Mouse (Mus musculus): ENCODE results near the gene Adgrv1. TPM values are rescaled to one million over a fixed set of nuclear protein-coding genes. Genes with fewer than 3 reads are reported as not detected.
A peak's percentile ranks its signal among the peaks of the same experiment; 100 is the strongest.

Gene Adgrv1
- polyA plus RNA-seq, 1 experiment: 2.0 TPM

GRCm38 (mm10) chr13:81176820-81177219, 456.1 kb downstream of the Adgrv1 start:
- no peak for DNase-seq (ENCODE audit: extremely low spot score in 1 of 2, low spot score in 1 of 2)

- DNase-seq (ENCODE audit: extremely low spot score in 1 of 2, low spot score in 1 of 2): no peak
Measured at GRCm38 (mm10) chr13:81176071-81176470, 456.9 kb downstream of the Adgrv1 start.

DNA sequence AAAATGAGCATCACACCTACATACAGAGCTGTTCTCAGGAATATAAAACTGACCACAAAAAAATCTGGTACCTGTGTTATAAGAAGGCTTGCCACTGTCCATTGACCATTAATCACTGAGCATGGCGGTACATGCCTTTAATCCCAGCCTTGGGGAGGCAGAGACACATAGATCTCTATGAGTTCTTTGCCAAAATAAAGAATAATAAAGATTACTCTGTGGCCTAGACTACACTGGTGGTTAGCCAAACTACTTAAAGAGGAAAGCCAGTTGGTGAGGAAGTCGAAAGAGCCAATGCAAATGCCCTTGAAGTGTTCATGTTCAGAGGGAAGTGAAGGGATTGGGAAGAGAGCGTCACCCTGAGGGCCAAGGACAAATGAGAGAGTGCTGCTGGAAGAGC, 461.8 kb downstream of the Adgrv1 start:
- no peak for DNase-seq (ENCODE audit: extremely low spot score in 1 of 2, low spot score in 1 of 2)

DNA sequence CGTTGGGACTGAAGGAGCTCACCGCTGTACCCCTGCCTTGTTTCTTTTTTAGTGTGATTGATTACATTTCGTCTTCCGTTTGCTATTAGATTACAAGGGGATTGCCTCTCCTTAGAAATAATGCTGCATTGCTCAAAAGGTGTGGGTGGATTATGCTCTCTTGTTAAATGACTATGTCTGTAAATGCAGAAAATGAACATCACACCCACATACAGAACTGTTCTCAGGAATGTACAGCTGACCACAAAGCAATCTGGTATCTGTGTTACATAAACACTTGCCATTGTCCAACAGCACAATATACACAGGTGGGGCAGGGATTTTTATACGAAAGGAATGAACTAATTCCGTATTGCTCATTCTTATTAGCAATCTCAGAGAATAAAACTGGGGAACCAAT, 465.5 kb downstream of the Adgrv1 start:
- DNase-seq (ENCODE audit: extremely low spot score in 1 of 2, low spot score in 1 of 2): peak in 1 of 2 experiments; percentile 12

DNA sequence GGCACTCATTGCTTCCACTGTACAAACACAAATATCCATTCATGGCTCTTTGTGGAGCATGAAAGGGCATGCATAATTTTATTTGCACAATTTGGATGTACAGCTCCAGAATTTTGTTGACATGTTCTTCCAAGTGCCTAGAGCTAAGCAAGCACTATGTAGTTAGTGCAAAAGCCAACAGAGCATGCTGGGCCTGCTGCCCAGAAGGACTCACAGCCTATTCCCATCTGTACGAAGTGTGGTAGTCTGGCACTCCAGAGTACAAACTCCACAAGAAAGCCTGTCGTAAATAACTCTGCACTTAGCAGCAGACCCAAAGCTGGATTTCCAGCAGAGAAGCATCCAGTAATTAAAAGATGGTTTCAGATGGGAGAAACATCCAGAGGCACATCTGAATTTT, 473.1 kb downstream of the Adgrv1 start:
- DNase-seq (ENCODE audit: extremely low spot score in 1 of 2, low spot score in 1 of 2): peak in 1 of 2 experiments; percentile 16

DNA sequence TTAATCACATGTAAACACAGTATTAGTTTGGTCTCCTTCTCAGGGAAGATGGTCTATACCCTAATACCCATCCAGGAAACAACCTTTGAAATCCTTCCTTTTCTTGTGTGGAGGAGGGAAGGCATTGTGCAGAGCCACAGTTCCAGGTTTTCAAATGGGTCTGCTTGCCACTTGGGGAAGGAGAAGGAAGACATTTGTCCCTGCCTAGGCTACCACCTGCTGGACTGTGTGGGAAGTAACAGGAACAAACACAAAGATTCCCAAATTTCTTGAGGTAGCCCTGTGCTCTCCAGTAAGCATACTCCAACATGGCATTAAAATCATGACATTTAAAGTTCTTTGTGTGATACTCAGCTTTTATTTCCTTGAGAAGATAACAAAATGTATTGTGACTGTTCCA, 477.6 kb downstream of the Adgrv1 start:
- peak in 1 of 2 experiments; percentile 63 for DNase-seq (ENCODE audit: extremely low spot score in 1 of 2, low spot score in 1 of 2)

GRCm38 (mm10) chr13:81144434-81144833, 488.5 kb downstream of the Adgrv1 start:
- DNase-seq (ENCODE audit: extremely low spot score in 1 of 2, low spot score in 1 of 2): no peak

DNA sequence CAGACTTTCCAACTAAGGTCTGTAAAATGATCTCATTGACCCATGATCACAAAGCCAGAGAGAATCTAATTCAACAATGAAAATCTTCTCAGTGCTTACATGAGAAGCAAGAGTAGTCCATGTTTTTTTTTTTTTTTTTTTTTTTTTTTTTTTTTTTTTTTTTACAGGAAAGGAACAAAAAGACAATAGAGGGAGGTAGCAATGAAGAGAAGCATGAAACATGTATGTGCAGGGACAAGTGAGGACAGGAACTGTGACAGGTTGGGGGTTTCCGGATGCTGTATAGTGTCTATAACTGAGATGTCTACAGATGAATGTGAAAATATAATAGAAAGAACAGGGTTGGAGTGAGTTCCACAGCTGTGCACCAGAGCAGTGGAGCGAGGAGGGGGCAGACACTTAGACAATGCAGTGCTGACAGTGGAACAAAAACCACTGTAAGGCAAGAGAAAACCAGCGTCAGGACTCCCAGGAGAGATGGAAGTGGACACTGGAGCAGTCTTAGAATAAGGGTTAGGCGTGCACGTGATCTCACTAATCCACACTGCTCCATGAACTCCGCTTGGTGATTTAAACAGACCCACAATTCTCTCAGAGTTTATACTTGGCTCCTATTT, 490.6 kb downstream of the Adgrv1 start:
- DNase-seq (ENCODE audit: extremely low spot score in 1 of 2, low spot score in 1 of 2): no peak

GRCm38 (mm10) chr13:81136652-81137422, 496.1 kb downstream of the Adgrv1 start:
- peak in 1 of 2 experiments; percentile 48 for DNase-seq (ENCODE audit: extremely low spot score in 1 of 2, low spot score in 1 of 2)

DNA sequence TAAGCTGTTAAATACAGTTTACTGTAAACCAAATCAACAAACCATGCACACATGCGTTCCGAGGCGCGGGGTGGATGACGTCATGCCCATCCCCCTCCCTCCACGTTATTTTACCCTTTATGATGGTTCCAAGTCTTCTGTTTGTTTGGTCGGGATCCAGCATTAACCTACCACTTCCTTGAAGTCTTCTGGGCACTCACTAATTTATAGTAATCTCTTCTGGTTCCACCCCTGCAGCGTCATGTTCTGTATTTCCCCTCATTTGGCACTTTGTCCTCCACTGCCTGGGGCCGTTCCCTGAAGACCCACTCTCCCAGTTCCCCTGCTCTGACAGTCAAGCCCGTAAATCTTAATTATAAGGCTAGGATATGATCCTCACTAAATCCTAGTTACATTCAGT, 497.0 kb downstream of the Adgrv1 start:
- DNase-seq (ENCODE audit: extremely low spot score in 1 of 2, low spot score in 1 of 2): no peak

- no peak for DNase-seq (ENCODE audit: extremely low spot score in 1 of 2, low spot score in 1 of 2)
Measured at GRCm38 (mm10) chr13:81134412-81134811, 498.5 kb downstream of the Adgrv1 start.

GRCm38 (mm10) chr13:81133336-81133735, 499.6 kb downstream of the Adgrv1 start:
- DNase-seq (ENCODE audit: extremely low spot score in 1 of 2, low spot score in 1 of 2): no peak

DNA sequence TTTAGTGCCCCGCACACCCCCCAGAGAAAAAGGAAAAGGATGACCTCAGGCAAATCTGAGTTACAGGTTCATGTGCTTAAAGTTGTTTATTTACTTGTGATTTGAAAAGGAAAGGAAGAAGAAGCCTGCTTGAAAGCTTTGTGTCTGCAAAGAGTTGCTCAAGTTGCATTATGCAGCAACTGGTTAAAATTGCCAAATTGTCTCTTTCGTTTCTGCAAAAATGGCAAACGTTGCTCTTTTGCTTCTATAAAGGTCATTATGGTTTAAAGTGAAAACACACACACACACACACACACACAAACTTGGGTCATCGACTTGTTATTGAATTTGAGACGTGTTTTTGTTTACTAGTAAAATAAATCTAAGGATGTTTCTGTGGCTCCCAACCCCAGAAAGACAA, 500.3 kb downstream of the Adgrv1 start:
- DNase-seq (ENCODE audit: extremely low spot score in 1 of 2, low spot score in 1 of 2): no peak

DNA sequence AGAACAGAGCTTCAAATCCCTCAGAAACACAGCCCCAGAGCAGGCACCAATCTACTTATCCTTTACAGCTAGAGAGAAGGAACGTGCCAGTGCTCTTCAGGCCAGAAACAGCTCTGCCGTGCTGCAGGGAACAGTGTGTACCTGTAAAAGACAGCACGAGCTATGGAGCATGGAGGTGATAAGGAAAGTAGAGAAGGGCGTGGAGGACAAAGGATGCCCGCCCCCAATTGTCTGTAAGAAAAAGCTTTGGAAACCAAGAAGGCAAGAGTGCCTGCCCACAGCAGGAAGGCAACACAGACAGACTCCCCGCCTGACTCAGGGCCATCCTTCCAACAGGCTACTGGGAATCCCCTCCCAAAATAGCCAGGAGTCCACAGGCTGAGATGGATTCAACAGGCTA, 501.1 kb downstream of the Adgrv1 start:
- no peak for DNase-seq (ENCODE audit: extremely low spot score in 1 of 2, low spot score in 1 of 2)

DNA sequence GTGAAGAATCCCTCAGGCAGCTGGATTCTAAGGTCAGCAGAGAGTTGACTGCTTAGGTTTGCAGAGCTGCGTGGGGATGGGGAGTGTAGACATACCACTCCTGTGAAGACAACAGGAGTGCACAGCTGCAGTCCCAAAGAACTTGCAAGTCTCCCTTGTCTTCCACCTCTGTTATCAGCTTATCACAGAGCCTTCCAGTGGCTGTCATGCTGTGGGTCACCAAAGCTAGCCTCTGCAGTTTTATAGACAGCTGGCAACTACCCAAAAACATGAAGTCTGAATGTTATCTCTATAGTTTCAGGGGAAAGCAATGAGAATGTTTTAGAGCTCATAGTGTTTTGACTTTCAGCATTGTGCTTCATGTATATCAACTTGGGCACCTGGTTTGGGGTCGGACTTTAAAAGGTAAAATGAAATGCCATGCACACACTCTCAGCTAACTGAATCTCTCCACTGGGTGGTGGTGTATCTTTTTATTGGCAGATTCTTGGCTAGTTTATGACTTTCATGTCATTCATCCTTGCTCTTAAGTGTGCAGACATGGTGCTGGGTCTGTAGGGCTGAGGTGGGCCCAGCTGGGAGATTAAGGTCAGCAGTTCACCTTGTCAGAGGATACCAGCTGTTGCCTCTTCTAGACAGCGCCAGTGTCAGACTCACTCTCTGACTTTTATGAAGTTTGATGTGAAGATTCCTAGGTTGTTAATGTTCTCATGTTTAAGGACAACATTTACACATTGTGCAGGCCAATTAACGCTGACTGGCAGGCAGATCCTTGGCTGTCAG, 502.0 kb downstream of the Adgrv1 start:
- DNase-seq (ENCODE audit: extremely low spot score in 1 of 2, low spot score in 1 of 2): no peak

- DNase-seq (ENCODE audit: extremely low spot score in 1 of 2, low spot score in 1 of 2): no peak
Measured at GRCm38 (mm10) chr13:81125846-81126245, 507.1 kb downstream of the Adgrv1 start.

GRCm38 (mm10) chr13:81122238-81122637, 510.7 kb downstream of the Adgrv1 start:
- DNase-seq (ENCODE audit: extremely low spot score in 1 of 2, low spot score in 1 of 2): no peak

- DNase-seq (ENCODE audit: extremely low spot score in 1 of 2, low spot score in 1 of 2): no peak
Measured at GRCm38 (mm10) chr13:81110479-81110878, 522.5 kb downstream of the Adgrv1 start.

DNA sequence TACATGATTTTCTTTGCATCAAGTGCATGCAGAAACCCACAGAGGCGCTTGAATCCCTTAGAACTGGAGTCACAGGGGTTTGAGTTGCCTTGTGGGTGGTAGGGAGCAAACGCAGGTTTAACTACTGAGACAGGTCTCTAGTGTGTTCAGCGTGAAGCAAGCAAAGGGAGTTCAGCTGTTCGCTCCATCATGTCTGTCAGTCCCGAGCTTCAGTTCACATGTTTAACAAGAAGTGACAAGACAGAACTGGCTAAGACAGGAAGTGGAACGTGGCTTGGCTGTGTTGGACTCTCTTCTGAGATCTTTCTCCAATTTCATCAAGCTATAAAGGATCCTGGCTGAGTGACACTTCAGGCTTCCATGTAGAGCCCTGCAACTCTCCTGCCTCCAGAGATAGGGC, 523.3 kb downstream of the Adgrv1 start:
- no peak for DNase-seq (ENCODE audit: extremely low spot score in 1 of 2, low spot score in 1 of 2)

- DNase-seq (ENCODE audit: extremely low spot score in 1 of 2, low spot score in 1 of 2): peak in 1 of 2 experiments; percentile 15
Measured at GRCm38 (mm10) chr13:81108526-81109302, 524.2 kb downstream of the Adgrv1 start.

- no peak for DNase-seq (ENCODE audit: extremely low spot score in 1 of 2, low spot score in 1 of 2)
Measured at GRCm38 (mm10) chr13:81107436-81107835, 525.5 kb downstream of the Adgrv1 start.
